Mouse (Mus musculus): ENCODE data around the gene Myrf. TPM values are rescaled to one million over a fixed set of nuclear protein-coding genes. Genes with fewer than 3 reads are reported as not detected.

The Myrf gene
- polyA plus RNA-seq (2015; fragmentation: Nextera tagmentation; extraction: Ambion mirVana): 2.1 and 3.2 TPM in 2 replicates

DNA sequence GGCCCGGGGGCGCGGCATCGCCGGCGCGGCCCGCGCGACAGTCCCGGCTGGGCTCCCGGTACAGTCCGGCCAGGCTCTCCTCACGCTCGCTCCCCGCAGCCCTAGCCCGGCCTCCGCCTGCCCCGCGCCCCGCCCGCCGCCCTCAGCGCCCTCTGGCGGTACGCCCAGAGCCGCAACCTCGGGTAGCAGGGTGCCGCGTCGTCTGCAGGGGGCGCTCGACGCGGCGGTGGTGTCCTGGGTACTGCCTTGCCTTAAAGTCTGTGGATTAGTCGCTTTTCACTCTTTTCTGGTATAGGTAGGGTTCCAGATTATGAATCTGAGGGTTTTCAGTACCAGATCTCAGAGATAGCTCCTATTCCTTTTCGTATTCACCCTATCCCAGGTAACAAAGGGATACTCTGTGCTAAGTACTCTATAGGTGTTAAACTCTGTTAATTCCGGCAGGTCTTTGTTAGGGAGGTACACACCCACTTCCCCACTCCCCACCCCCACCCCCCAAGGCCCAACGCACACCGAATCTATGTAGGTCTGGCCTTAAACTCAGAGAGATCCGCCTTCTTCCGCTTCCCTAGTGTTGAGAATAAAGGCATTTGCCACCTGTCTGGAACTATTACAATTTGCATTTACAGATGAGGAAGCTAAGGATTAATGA is at the start of gene Myrf:
TSS of gene Myrf (minus strand) at position 95 of the 652 bp plus-strand sequence.

GRCm38 (mm10) chr19:10203848-10204615 is 36.5 kb downstream of the Myrf start, which contains the start of the genes Tmem258 and Fen1:
Tmem258 (plus strand) TSS chr19:10204014.
Fen1 (minus strand) TSS chr19:10204169.

DNA sequence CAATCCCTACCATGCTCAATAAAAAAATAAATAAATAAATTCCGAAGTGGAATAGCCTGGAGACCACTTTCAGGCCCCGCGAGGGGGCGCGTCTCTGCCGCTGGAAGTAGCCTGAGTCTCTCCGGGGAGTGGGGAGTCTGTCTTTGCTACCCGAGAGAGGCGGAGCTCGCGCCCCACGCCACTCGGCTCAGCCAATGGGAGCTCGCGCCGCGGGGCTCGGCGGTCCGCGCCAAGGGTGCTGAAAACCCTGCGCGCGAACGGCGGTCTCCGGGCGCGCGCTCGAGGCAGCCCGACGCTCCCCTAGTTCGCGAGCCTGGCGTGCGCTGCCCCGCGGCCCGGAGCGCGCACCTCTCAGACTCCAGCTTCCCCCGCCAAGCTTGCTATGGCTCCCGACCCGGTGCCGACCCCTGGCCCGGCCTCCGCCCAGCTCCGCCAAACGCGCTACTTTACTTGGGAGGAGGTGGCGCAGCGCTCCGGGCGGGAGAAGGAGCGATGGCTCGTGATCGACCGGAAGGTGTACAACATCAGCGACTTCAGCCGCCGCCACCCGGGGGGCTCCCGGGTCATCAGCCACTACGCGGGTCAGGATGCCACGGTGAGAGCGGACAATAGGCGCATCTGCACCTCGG is 57.8 kb downstream of the Myrf start, which contains the start of gene Fads1:
TSS of gene Fads1 (plus strand) at position 219 of the 629 bp plus-strand sequence.

Small RNA genes lying within 50 kb of the gene (microRNA-seq; reads per million reads assigned to microRNA genes)
- 1.7 reads per million for gene Mir6993

Other genes with a start within 250 kb of the Myrf start
- 4.6 and 4.9 TPM in 2 replicates for gene Best1, start 239.1 kb downstream of the Myrf start, polyA plus RNA-seq (2015; fragmentation: Nextera tagmentation; extraction: Ambion mirVana)
- 22.8 and 23.5 TPM in 2 replicates for gene Rab3il1, start 239.1 kb downstream of the Myrf start, polyA plus RNA-seq (2015; fragmentation: Nextera tagmentation; extraction: Ambion mirVana)
- 36.3 and 40.6 TPM in 2 replicates for gene Fads3, start 199.2 kb downstream of the Myrf start, polyA plus RNA-seq (2015; fragmentation: Nextera tagmentation; extraction: Ambion mirVana)
- 224 and 246 TPM in 2 replicates for gene Fads2, start 139.0 kb downstream of the Myrf start, polyA plus RNA-seq (2015; fragmentation: Nextera tagmentation; extraction: Ambion mirVana)
- gene Fads1, start 57.9 kb downstream of the Myrf start, polyA plus RNA-seq (2015; fragmentation: Nextera tagmentation; extraction: Ambion mirVana): 139 and 145 TPM in 2 replicates
- gene Tmem258, start 36.7 kb downstream of the Myrf start, polyA plus RNA-seq (2015; fragmentation: Nextera tagmentation; extraction: Ambion mirVana): 345 TPM in 2 replicates
- gene Fen1, start 36.6 kb downstream of the Myrf start, polyA plus RNA-seq (2015; fragmentation: Nextera tagmentation; extraction: Ambion mirVana): 16.6 and 18.9 TPM in 2 replicates
- gene Dagla, start 64.1 kb upstream of the Myrf start, polyA plus RNA-seq (2015; fragmentation: Nextera tagmentation; extraction: Ambion mirVana): 11.3 and 13.8 TPM in 2 replicates
- gene Syt7, start 148.3 kb upstream of the Myrf start, polyA plus RNA-seq (2015; fragmentation: Nextera tagmentation; extraction: Ambion mirVana): 32.7 and 43.1 TPM in 2 replicates
- 2.3 and 2.5 TPM in 2 replicates for gene Lrrc10b, start 216.7 kb upstream of the Myrf start, polyA plus RNA-seq (2015; fragmentation: Nextera tagmentation; extraction: Ambion mirVana)
- gene Ppp1r32, start 242.2 kb upstream of the Myrf start, polyA plus RNA-seq (2015; fragmentation: Nextera tagmentation; extraction: Ambion mirVana): 1.7 and 1.8 TPM in 2 replicates